Mouse (Mus musculus) heart, postnatal 36 days (tissue): Measurements from ENCODE around the gene Gfy. TPM values are rescaled to one million over a fixed set of nuclear protein-coding genes. Genes with fewer than 3 reads are reported as not detected.

ENCODE experiments used
- DNase-seq, 2 experiments: peaks; one replicate each; pipeline ENCODE4 v3.0.0; 2021 to 2022
- intact Hi-C: fragments of 180-260 bp; cut with DNase I; formaldehyde crosslinking; loops from one replicate; pipeline ENCODE4 v1.15.1; 2025
- microRNA-seq, 2 experiments: library from miRNA; unstranded; fragments of <30 nt; microRNA quantifications; one replicate each; pipeline ENCODE4 v1.2.0; 2021; ENCODE audit warnings: borderline number of aligned reads in 2 of 2
- total RNA-seq, 2 experiments: library from RNA; stranded (reverse); gene quantifications; 2 replicates each; pipeline ENCODE4 v1.2.3; 2021

Gene Gfy
- total RNA-seq, 2 experiments from 2014 or later, result not detected

- DNase-seq, result no peak
- intact Hi-C loops, result no loop called here
Observed at GRCm38 (mm10) chr7:45131850-45132249, 47.5 kb downstream of the Gfy start.

- intact Hi-C loops, result no loop called here
- DNase-seq, result no peak
Observed at GRCm38 (mm10) chr7:45129776-45130512, 49.4 kb downstream of the Gfy start.

DNA sequence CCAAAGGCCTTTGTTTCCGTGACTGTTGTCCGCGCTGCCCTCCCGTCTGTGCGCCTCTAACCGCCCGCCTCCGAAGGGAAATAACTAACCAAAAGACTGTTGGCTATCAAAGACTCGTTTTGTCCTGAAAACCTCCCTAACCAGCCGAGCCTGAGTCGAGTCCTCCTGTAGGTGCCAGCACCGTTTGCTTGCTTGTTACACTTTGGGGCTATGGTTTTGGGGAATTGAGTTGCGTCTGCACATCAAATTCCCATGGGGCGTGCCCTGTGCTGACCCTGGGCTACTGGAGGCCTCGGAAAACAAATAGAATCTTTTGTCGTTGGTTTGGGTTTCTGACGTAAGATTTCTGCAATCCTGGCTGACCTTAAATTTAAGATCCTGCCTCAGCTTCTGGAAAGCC is 50.1 kb downstream of the Gfy start:
- peak in 1 of 2 experiments; percentile 68 for DNase-seq
- intact Hi-C loops, result no loop called here

GRCm38 (mm10) chr7:45128624-45129246 is 50.6 kb downstream of the Gfy start, which contains the start of gene Rpl13a:
TSS of gene Rpl13a (minus strand) at chr7:45128761.
- intact Hi-C loops, result loop anchor here (1.0 kb wide), 1 partner anchor 26 kb away; the partner anchor contains the start of genes Aldh16a1 and Pih1d1
- DNase-seq, result peak; percentile 96 to 98

GRCm38 (mm10) chr7:45127700-45128224 is 51.6 kb downstream of the Gfy start:
- no peak for DNase-seq
- intact Hi-C loops, result loop anchor here (1.0 kb wide), 1 partner anchor 27 kb away; the partner anchor contains the start of genes Aldh16a1 and Pih1d1

- intact Hi-C loops, result no loop called here
- no peak for DNase-seq
Observed at GRCm38 (mm10) chr7:45126844-45127699, 52.3 kb downstream of the Gfy start.

Small RNA genes within 50 kb of the gene (microRNA-seq; reads per million reads assigned to microRNA genes)
- gene Mir5121 (4.7 to 9.4 reads per million in 2 experiments), gene Mir7055 (0 reads per million in 2 experiments)

Other genes with a start within 250 kb of the Gfy start
- gene Tsks, start 236.4 kb downstream of the Gfy start, total RNA-seq, result not detected
- 1 to 10 TPM; 1.4 to 2.1 TPM for gene Cpt1c, start 204.7 kb downstream of the Gfy start, total RNA-seq
- gene Prmt1, start 193.0 kb downstream of the Gfy start, total RNA-seq, result 100 to 1,000 TPM; 104 to 107 TPM
- 10 to 100 TPM; 27.3 to 31.7 TPM for gene Irf3, start 181.9 kb downstream of the Gfy start, total RNA-seq
- gene Bcl2l12, start 180.9 kb downstream of the Gfy start, total RNA-seq, result 10 to 100 TPM; 10.2 to 11.2 TPM
- gene Scaf1, start 163.2 kb downstream of the Gfy start, total RNA-seq, result 10 to 100 TPM; 48.0 to 48.1 TPM
- gene Rras, start 161.6 kb downstream of the Gfy start, total RNA-seq, result 10 to 100 TPM; 45.1 to 53.3 TPM
- gene Prr12, start 126.7 kb downstream of the Gfy start, total RNA-seq, result 10 to 100 TPM; 23.4 to 29.4 TPM
- 10 to 100 TPM; 30.3 to 32.1 TPM for gene Nosip, start 117.1 kb downstream of the Gfy start, total RNA-seq
- gene Prrg2, start 116.9 kb downstream of the Gfy start, total RNA-seq, result 1 to 10 TPM; 7.7 to 7.9 TPM
- gene Rcn3, start 87.3 kb downstream of the Gfy start, total RNA-seq, result 10 to 100 TPM; 26.4 to 28.1 TPM
- gene Fcgrt, start 75.7 kb downstream of the Gfy start, total RNA-seq, result 10 to 100 TPM; 77.1 to 84.5 TPM
- gene Rps11, start 55.1 kb downstream of the Gfy start, total RNA-seq, result 100 to 1,000 TPM; 567 to 587 TPM
- gene Rpl13a, start 50.8 kb downstream of the Gfy start, total RNA-seq, result 100 to 1,000 TPM; 580 to 665 TPM
- not detected for gene Gm45713, start 43.3 kb downstream of the Gfy start, total RNA-seq
- 10 to 100 TPM in 1 of 2 experiments, 1 to 10 TPM in 1; 7.0 to 16.1 TPM for gene Flt3l, start 43.1 kb downstream of the Gfy start, total RNA-seq
- gene Pih1d1, start 25.3 kb downstream of the Gfy start, total RNA-seq, result 10 to 100 TPM; 41.8 to 43.1 TPM
- 10 to 100 TPM; 20.6 to 22.8 TPM for gene Aldh16a1, start 25.0 kb downstream of the Gfy start, total RNA-seq
- 10 to 100 TPM; 19.7 to 21.0 TPM for gene Slc17a7, start 15.6 kb downstream of the Gfy start, total RNA-seq
- gene Pth2, start 1.4 kb upstream of the Gfy start, total RNA-seq, result not detected
- not detected for gene Ccdc155, start 25.3 kb upstream of the Gfy start, total RNA-seq
- not detected for gene Dkkl1, start 32.6 kb upstream of the Gfy start, total RNA-seq
- gene Tead2, start 36.2 kb upstream of the Gfy start, total RNA-seq, result 10 to 100 TPM; 10.3 to 11.4 TPM
- 1 to 10 TPM; 2.8 to 4.4 TPM for gene Cd37, start 59.5 kb upstream of the Gfy start, total RNA-seq
- gene Slc6a16, start 61.5 kb upstream of the Gfy start, total RNA-seq, result not detected
- gene Slc6a21, start 97.9 kb upstream of the Gfy start, total RNA-seq, result not detected
- gene Trpm4, start 154.2 kb upstream of the Gfy start, total RNA-seq, result 10 to 100 TPM; 24.6 to 27.4 TPM
- gene Hrc, start 155.7 kb upstream of the Gfy start, total RNA-seq, result 100 to 1,000 TPM; 842 to 873 TPM
- gene Ppfia3, start 187.4 kb upstream of the Gfy start, total RNA-seq, result not detected
- gene Lin7b, start 191.0 kb upstream of the Gfy start, total RNA-seq, result 1 to 10 TPM; 1.3 to 1.7 TPM
- gene Snrnp70, start 216.2 kb upstream of the Gfy start, total RNA-seq, result 10 to 100 TPM; 92.8 to 95.9 TPM
- gene Kcna7, start 226.1 kb upstream of the Gfy start, total RNA-seq, result 1 to 10 TPM; 4.5 to 5.8 TPM
- under 1 TPM in 1 of 2 experiments, not detected in 1; 0.30 TPM for gene Ntf5, start 234.1 kb upstream of the Gfy start, total RNA-seq
- gene Lhb, start 241.3 kb upstream of the Gfy start, total RNA-seq, result not detected